Mouse (Mus musculus) gastrocnemius, adult 2 months (tissue): Measurements from ENCODE around the gene Ms4a1. TPM values are rescaled to one million over a fixed set of nuclear protein-coding genes. Genes with fewer than 3 reads are reported as not detected.
"Not testable (repeated sequence)": the region's sequence is repeated elsewhere in the genome, so short reads cannot be mapped to it uniquely, and the experiment has no call there.

Source experiments
- DNase-seq: peaks from one replicate; pipeline ENCODE4 v3.0.0; 2022
- H3K27ac ChIP-seq: fragments of 200-600 bp; 2 replicates; pipeline ENCODE4 v1.8.1; 2022; ENCODE audit warnings: mild to moderate bottlenecking
- H3K4me3 ChIP-seq: fragments of 200-600 bp; 2 replicates; pipeline ENCODE4 v1.8.1; 2022; ENCODE audit warnings: mild to moderate bottlenecking, moderate library complexity
- CTCF ChIP-seq: fragments of 200-600 bp; IDR thresholded peaks from 2 replicates; pipeline ENCODE4 v1.8.1; 2022; ENCODE audit warnings: antibody characterized with exemption, mild to moderate bottlenecking, moderate library complexity
- intact Hi-C: fragments of 180-260 bp; cut with DNase I; formaldehyde crosslinking; loops from one replicate; pipeline ENCODE4 v1.15.1; 2025
- long read RNA-seq, 2 experiments: library from polyadenylated mRNA; stranded (forward); transcript quantifications; one replicate each; pipeline ENCODE4 v2.0.0; 2021
- total RNA-seq, 2 experiments: library from RNA; stranded (reverse); gene quantifications; 2 replicates each; pipeline ENCODE4 v1.2.3; 2021

Gene Ms4a1
- total RNA-seq: not detected
- long read RNA-seq, experiment 1: 0 reads
- long read RNA-seq, experiment 2: 0 reads

DNA sequence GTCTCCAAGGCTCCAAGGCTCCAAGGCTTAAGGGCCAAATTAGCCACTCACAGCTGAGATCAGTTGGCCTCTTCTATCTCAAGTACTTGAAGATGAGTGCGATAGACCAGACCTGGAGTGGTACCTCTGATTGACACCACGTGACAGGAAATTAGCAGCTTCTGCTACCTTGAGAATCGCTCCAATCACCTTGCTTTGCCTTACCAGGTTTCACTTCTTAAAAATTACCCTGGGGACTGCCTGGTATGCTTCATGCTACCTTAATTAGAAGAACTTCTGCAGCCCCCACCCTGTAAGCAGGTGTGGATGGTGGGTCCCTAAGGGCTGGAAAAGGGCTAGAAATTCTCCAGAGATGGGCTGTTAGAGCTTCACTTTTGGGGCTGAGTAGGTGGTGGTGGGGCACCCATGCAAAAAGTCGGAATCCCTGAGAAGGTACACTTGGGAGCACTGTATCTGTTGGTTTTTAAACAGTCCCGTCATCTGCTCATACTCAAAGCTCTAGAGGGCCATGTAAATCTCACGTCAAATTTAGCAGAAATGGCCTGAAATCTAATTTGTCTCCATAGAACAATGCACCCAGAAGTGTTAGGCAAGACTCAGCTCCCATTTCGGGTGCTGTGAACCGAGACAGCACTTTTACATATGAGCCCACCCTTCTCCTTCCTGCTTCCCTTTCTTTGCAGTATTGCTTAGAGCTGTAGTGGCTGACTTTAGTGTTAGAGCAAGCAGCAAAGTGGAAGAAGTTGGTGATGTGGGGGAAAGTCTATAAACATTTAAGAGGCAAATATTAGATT is at the start of gene Ms4a1:
Gene Ms4a1 (minus strand): TSS at position 190 of the 794 bp plus-strand sequence.
- Histone ChIP-seq H3K4me3 (no peak within 1 kb of the TSS), H3K27ac (no peak within 1 kb of the TSS)
- intact Hi-C loops: no loop called here
- TF ChIP-seq CTCF: no peak
- no peak for DNase-seq

DNA sequence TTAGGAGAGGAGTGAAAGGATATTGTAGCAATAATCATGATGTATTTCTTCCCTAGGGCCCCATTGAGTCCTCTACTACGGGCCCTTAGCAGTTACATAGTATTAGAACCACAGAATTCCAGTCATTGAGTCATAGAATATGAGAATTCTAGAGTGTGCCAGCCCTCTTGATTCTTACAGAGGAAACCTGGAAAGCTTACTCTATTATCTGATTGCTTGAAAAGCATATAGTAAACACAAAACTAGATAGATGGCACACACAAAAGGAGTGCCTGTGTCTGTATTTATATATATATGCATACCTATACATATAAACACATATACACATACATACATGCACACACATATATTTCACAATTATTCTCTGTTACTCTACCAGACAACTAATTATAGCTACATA is 48.3 kb upstream of the Ms4a1 start, which contains the start of gene Ms4a14:
Gene Ms4a14 (minus strand): TSS at position 101 of the 400 bp plus-strand sequence.
- intact Hi-C loops: no loop called here
- no peak for TF ChIP-seq CTCF
- no peak for DNase-seq
- Histone ChIP-seq H3K4me3 (no peak within 1 kb of the TSS), H3K27ac (no peak within 1 kb of the TSS)

DNA sequence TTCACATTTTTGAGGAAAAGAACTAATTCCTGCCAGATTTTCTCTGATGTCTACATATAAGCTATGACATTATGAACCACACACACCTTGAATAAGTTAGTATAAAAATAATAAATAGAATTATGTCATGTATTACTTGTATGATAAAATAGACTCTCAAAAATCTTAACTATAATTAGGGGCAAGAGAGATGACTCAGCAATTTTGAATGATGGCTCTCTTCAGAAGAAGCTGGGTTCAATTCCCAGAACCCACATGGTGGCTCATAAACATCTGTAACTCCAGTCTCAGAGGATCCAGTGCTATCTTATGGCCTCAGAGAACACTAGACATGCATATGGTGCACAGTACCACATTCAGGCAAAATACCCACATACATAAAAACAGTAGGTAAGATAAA is 42.8 kb upstream of the Ms4a1 start:
- intact Hi-C loops: no loop called here
- Histone ChIP-seq H3K4me3 (no peak overlapping the region), H3K27ac (no peak overlapping the region)
- no peak for TF ChIP-seq CTCF
- no peak for DNase-seq

DNA sequence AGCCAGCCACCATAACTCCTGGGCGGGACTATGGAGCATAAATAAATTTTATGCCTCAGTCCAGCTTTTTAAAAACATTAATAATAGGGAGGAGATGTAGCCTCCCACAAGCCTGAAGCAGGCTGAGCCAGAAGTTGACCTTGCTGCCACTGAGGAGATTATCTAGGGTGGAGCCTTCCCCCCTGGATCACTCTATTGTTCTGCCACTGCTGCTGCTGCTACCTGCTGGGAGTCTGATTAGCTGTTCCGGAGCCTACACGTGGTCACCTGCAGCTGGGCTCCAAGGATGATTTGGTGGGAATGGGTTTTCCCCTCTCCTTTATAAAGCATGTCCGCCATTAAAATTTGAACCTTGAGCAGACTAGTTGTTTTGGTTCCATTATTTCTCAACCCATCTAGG is 33.5 kb upstream of the Ms4a1 start:
- DNase-seq, H3K4me3 ChIP-seq, H3K27ac ChIP-seq, intact Hi-C loops: not testable (repeated sequence)

DNA sequence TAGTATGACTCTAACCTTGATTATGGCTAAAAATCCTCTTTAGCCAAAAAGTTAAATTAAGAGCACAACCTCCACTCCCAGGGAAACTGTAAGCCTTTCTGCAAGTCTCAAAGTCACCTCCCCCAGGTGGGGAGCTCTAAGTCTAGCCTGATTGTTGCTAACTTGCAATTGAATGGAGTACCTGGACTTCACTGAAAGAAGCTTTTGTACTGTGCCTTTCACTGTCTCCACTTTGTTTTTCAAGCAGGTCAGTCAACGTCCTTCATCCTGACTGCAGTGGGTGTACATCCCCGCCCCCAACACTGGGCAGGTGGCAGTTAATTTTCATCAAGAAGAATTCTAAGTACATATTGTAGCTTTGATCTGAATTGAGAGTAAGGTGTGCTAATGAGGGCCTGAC is 32.9 kb upstream of the Ms4a1 start:
- TF ChIP-seq CTCF: no peak
- H3K27ac ChIP-seq: no peak overlapping the region
- DNase-seq: no peak
- intact Hi-C loops: no loop called here
- H3K4me3 ChIP-seq: no peak overlapping the region

DNA sequence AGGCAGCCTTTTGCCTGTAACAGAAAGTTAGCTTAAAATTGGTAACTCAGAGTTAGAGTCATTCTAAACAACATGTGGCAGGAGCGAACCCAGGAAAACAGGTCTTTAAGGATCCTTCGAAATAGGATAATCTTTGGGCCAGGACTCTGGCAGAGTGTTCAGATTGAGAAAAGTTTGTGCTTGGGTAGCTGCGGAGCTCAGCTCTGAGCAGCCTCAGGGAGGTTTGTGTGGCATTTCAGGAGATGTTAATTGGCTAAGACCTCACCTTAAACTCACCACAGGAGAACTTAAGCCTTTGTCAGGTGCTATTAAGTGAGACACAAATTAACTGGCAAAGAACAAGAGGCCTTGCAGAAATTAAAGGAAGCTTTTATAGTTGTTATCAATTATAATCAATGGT is 27.6 kb upstream of the Ms4a1 start:
- DNase-seq, intact Hi-C loops: not testable (repeated sequence)
- Histone ChIP-seq H3K4me3 (peak overlapping the region; percentile 67), H3K27ac (peak overlapping the region; percentile 70)

DNA sequence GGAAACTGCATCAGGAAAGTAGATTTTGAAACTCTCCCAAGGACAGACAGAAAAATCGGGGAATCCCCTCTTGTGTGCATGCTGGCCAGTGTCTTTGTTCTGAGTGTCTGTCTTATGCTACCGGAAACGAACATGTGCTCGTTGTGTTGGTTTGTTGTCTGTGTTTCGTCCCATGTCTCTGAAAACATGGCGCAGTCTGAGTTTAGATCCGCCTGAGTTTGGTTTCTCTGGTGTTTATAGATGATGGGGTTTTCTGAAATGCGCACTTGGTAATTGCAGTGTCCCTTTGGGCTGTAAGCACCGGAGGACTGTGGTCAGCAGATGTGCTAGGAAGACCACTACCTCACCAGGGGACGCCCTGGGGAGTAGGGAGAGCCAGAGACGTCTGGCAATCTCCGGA is 26.9 kb upstream of the Ms4a1 start:
- intact Hi-C loops: no loop called here
- no peak for DNase-seq
- Histone ChIP-seq H3K4me3 (peak overlapping the region; percentile 67), H3K27ac (peak overlapping the region; percentile 70)
- TF ChIP-seq CTCF: no peak

DNA sequence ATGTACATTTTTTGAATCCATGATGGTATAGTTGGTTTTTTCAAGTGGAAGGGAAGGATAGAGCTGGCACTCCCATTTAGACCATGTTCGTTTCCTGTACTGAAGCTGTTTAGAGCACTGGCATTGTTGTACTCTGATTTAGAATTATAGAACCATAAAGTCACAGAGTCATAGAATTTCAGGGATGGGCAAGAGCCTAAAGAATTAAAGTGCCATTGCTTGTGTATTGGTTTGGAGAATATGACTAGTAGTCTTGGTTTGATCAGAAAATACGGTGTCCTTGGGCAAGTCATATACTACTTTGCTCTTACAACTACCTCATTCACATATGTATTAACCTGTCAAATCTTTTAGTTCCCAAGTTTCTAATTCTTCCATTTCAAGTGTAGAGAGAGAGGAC is 17.7 kb upstream of the Ms4a1 start, which contains the start of gene Ms4a5:
Gene Ms4a5 (minus strand): TSS at position 101 of the 400 bp plus-strand sequence.
- no peak for TF ChIP-seq CTCF
- no peak for DNase-seq
- no peak within 1 kb of the TSS for H3K27ac ChIP-seq
- intact Hi-C loops: no loop called here
- H3K4me3 ChIP-seq: no peak within 1 kb of the TSS

DNA sequence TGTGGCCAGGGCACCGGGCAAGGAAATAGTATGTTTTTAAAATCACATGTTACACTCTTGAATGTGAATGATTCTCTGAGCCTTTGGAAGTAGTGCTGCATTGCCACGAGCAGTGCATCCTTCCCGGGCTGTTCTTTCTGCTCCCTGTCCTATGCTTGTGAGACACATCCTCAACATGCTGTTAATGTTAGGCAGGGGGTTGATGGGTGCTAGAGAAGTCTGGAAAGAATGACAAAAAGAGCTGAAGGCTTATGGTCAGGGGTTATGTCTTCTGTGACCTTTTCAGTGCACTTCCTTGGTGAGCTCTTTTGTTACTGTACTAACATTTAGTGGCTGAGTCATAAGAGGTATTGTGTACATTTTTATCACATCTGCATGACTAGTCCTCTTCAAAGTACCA is 14.2 kb upstream of the Ms4a1 start:
- no peak overlapping the region for H3K27ac ChIP-seq
- no peak for DNase-seq
- H3K4me3 ChIP-seq: no peak overlapping the region
- no peak for TF ChIP-seq CTCF
- intact Hi-C loops: no loop called here

DNA sequence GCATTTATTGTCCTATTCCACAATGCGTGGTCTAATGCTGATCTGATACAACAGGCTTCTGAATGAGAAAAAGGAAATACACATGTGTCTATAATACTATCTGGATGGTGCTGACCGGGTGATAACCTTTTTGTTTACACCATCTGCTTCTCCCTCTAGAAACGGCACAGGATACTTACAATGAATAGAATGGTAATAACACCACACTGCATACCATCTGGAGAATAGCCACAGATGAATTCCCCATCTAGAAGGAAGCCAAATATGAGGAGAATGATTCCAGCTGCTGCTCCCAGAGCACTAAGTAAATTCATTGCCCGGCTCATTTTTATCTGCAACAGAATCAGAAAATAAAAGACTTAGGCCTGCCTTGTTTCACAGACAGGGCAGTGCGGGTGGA is 10.4 kb upstream of the Ms4a1 start:
- Histone ChIP-seq H3K4me3 (no peak overlapping the region), H3K27ac (no peak overlapping the region)
- intact Hi-C loops: no loop called here
- TF ChIP-seq CTCF: no peak
- DNase-seq: no peak

DNA sequence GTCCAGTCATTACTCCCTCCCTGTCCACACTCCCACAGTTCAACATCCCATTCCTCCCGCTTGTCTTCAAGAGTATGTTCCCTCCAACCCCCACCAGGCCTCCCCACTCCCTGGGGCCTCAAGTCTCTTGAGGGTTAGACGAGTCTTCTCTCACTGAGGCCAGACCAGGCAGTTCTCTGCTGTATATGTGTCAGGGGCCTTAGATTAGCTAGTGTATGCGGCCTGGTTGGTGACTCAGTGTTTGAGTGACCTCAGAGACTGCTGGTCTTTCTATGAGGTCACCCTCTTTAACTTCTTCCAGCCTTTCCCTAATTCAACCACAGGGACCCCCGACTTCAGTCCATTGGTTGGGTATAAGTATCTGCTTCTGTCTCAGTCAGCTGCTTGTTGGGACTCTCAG is 915 bp upstream of the Ms4a1 start:
- no peak overlapping the region for H3K4me3 ChIP-seq
- H3K27ac ChIP-seq: no peak overlapping the region
- no peak for DNase-seq
- intact Hi-C loops: no loop called here
- TF ChIP-seq CTCF: no peak

DNA sequence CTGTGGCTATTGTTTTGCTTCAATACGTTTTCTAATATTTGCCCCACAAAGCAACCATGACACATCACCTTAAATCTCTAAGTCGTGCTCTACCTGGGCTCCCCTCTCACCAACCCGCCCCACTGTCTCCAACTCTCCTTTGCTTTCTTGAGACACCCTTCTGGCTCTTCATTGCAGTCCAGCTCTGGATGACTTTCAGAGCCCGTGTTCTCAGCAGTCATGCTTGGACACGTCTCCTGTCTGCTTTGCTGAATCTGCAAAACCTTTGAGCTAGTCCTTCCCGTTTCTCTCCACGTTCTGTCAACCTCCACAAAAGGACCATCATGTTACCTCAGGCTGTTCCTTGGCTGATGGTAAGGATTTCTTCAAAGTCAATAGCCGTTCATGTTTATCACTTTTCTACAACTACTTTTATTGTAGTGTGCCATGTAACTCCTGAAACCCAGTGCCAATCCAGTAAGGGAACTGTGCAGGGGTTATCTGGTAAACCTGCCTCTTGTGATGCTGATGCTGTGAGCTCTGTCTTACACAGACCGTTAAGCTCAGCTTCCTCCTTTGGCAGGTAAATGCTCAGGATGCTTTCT is 1.3 kb downstream of the Ms4a1 start:
- TF ChIP-seq CTCF: no peak

DNA sequence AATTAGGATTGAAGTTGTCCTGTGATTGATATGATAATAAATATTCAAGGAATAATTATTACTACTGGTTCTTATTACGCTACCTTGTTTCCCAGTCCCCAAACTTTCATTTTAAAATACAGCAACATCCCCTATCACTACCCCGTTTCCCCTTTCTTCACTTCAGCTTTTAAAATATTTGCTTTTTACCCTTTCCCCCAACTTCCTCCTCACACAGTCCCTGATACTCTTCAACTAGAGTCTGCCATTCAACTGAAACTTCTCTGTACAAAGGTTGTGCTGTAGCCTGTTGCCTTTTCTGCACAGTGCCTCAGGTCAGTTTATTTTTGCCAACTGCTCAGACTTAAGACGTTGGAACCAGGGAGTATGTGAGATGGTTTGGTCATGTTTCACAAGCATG is 2.5 kb downstream of the Ms4a1 start:
- intact Hi-C loops: no loop called here
- TF ChIP-seq CTCF: no peak

More for the DNA sequence above, 1.3 kb downstream of the Ms4a1 start:
- no peak overlapping the region for H3K27ac ChIP-seq
- H3K4me3 ChIP-seq: no peak overlapping the region
- DNase-seq: no peak
- intact Hi-C loops: no loop called here

DNA sequence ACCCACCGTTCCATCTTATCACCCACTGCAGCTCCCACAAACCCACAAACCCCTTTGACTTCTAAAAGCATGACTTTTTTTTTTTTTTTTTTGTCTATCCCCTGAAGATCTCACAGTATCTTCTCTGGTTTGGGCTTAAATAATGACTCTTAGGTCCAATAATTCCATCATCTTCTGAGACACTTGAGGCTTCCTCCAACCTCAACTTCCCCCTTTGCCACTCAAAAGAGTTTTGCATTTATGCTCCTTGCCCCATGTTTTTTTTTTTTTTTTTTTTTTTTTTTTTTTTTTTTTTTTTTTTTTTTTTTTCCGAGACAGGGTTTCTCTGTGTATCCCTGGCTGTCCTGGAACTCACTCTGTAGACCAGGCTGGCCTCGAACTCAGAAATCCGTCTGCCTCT is 3.1 kb downstream of the Ms4a1 start:
- DNase-seq, H3K4me3 ChIP-seq, intact Hi-C loops, H3K27ac ChIP-seq: not testable (repeated sequence)

More for the DNA sequence above, 2.5 kb downstream of the Ms4a1 start:
- Histone ChIP-seq H3K27ac (no peak overlapping the region), H3K4me3 (no peak overlapping the region)
- no peak for DNase-seq
